Mouse (Mus musculus): ENCODE data around the gene Rtn2.

- TF ChIP-seq POLR2A (IDR thresholded peaks at IDR 0.05; ENCODE audit: borderline replicate concordance, extremely low read depth, low read depth, low read length) (no peak), CTCF (IDR thresholded peaks at IDR 0.05; ENCODE audit: insufficient read depth, low read length) (no peak)
These were observed 39.0 kb downstream of the Rtn2 start for GRCm38 (mm10) chr7:19321464-19321863.

All from lung, adult 2 months (tissue).